Mouse (Mus musculus) CH12.LX (cell line): Measurements from ENCODE around the gene Naip1. TPM values are rescaled to one million over a fixed set of nuclear protein-coding genes. Genes with fewer than 3 reads are reported as not detected.

Experiments used
- DNase-seq: peaks from one replicate; pipeline ENCODE4 v3.0.0-alpha.2; 2013; ENCODE audit errors: extremely low read depth
- H3K27ac ChIP-seq: 2 replicates; pipeline ENCODE4 v1.5.1; 2012; ENCODE audit warnings: low read depth, mild to moderate bottlenecking, control low read depth, moderate library complexity; ENCODE audit not compliant: insufficient read depth
- H3K27me3 ChIP-seq: replicated peaks from 2 replicates; pipeline ENCODE3; 2012; ENCODE audit warnings: inconsistent platforms
- H3K36me3 ChIP-seq, 2 experiments: replicated peaks in 1 of 2; 2 replicates each; pipeline versions ENCODE3 to v1.6.1; 2012; ENCODE audit warnings: inconsistent platforms in 1 of 2, low read length in 1 of 2, mild to moderate bottlenecking in 1 of 2, mixed read lengths in 1 of 2, moderate library complexity in 1 of 2; ENCODE audit not compliant: control insufficient read depth in 1 of 2, insufficient read depth in 1 of 2
- H3K4me1 ChIP-seq, 2 experiments: 2 replicates each; pipeline ENCODE4 v1.6.1; 2012; ENCODE audit warnings: inconsistent platforms in 1 of 2, moderate library complexity in 1 of 2; ENCODE audit not compliant: insufficient read depth in 2 of 2, control insufficient read depth in 1 of 2
- H3K4me2 ChIP-seq: 2 replicates; pipeline ENCODE4 v1.6.1; 2012; ENCODE audit warnings: low read depth, mild to moderate bottlenecking, control low read depth; ENCODE audit not compliant: poor library complexity, insufficient read depth, severe bottlenecking
- H3K4me3 ChIP-seq, 3 experiments: fragments of 150-350 bp in 1 of 3; sonication (generic) in 1 of 3; replicated peaks in 1 of 3; 2 replicates each; pipeline versions ENCODE3 to v1.5.1; 2011 to 2012; ENCODE audit warnings: low read depth in 2 of 3, low read length in 2 of 3, mild to moderate bottlenecking in 2 of 3, moderate library complexity in 2 of 3, control low read depth in 1 of 3, improper control_type of control experiment in 1 of 3, inconsistent platforms in 1 of 3, mixed read lengths in 1 of 3; ENCODE audit not compliant: poor library complexity in 1 of 3
- H3K79me2 ChIP-seq: replicated peaks from 2 replicates; pipeline ENCODE4 v1.6.1; 2012; ENCODE audit warnings: mild to moderate bottlenecking, moderate library complexity; ENCODE audit not compliant: control insufficient read depth, poor library complexity, insufficient read depth, severe bottlenecking; ENCODE audit errors: extremely low read depth
- H3K9ac ChIP-seq: 2 replicates; pipeline ENCODE4 v1.6.1; 2012; ENCODE audit warnings: low read depth, mild to moderate bottlenecking, control low read depth, moderate library complexity; ENCODE audit not compliant: insufficient read depth
- H3K9me3 ChIP-seq: replicated peaks from 2 replicates; pipeline ENCODE3; 2012; ENCODE audit warnings: low read length, inconsistent platforms, mixed read lengths
- CHD1 ChIP-seq: IDR thresholded peaks from 2 replicates; pipeline ENCODE4 v1.6.1; 2012; ENCODE audit warnings: low read depth, low read length, improper control_type of control experiment, inconsistent platforms
- EP300 ChIP-seq: IDR thresholded peaks from 2 replicates; pipeline ENCODE4 v1.6.1; 2011; ENCODE audit warnings: low read length, improper control_type of control experiment
- ETS1 ChIP-seq: conservative IDR thresholded peaks from 2 replicates; pipeline ENCODE4 v1.6.1; 2012; ENCODE audit warnings: low read depth, mild to moderate bottlenecking, inconsistent platforms, low read length, improper control_type of control experiment, moderate library complexity
- IRF4 ChIP-seq: IDR thresholded peaks from 2 replicates; pipeline ENCODE4 v1.6.1; 2014; ENCODE audit warnings: low read depth, mild to moderate bottlenecking, inconsistent platforms, low read length, improper control_type of control experiment
- JUN ChIP-seq: IDR thresholded peaks from 2 replicates; pipeline ENCODE4 v1.6.1; 2011; ENCODE audit warnings: low read depth, mild to moderate bottlenecking, low read length, improper control_type of control experiment, moderate library complexity; ENCODE audit not compliant: insufficient read depth
- MAFK ChIP-seq: IDR thresholded peaks from 2 replicates; pipeline ENCODE4 v1.6.1; 2011; ENCODE audit warnings: low read length, improper control_type of control experiment; ENCODE audit not compliant: insufficient replicate concordance
- MXI1 ChIP-seq: IDR thresholded peaks from 2 replicates; pipeline ENCODE4 v1.6.1; 2011; ENCODE audit warnings: mild to moderate bottlenecking, low read depth, low read length, improper control_type of control experiment
- POLR2A ChIP-seq: IDR thresholded peaks from 2 replicates; pipeline ENCODE4 v1.6.1; 2011; ENCODE audit warnings: low read depth, mild to moderate bottlenecking, improper control_type of control experiment, low read length
- RCOR1 ChIP-seq: conservative IDR thresholded peaks from 2 replicates; pipeline ENCODE4 v1.6.1; 2012; ENCODE audit warnings: low read depth, mild to moderate bottlenecking, inconsistent platforms, low read length, improper control_type of control experiment
- SIN3A ChIP-seq: IDR thresholded peaks from 2 replicates; pipeline ENCODE4 v1.6.1; 2012; ENCODE audit warnings: low read length, improper control_type of control experiment, inconsistent platforms
- SMC3 ChIP-seq: IDR thresholded peaks from 2 replicates; pipeline ENCODE4 v1.6.1; 2011; ENCODE audit warnings: low read depth, low read length, improper control_type of control experiment
- TBP ChIP-seq: conservative IDR thresholded peaks from 2 replicates; pipeline ENCODE4 v1.6.1; 2011; ENCODE audit warnings: low read depth, low read length, improper control_type of control experiment
- TCF12 ChIP-seq: IDR thresholded peaks from 2 replicates; pipeline ENCODE4 v1.6.1; 2014; ENCODE audit warnings: low read depth, mild to moderate bottlenecking, inconsistent platforms, low read length, improper control_type of control experiment
- USF2 ChIP-seq: conservative IDR thresholded peaks from 2 replicates; pipeline ENCODE4 v1.6.1; 2011; ENCODE audit warnings: low read depth, low read length, improper control_type of control experiment
- dilution Hi-C: fragments of 300-500 bp; cut with MboI; formaldehyde crosslinking; loops from 2 replicates; pipeline ENCODE4 v1.14.3; 2020; ENCODE audit warnings: low sequenced_read_pairs; ENCODE audit not compliant: extremely low pct_unique_long_range_greater_than_20kb, extremely low pct_ligation_motif_present
- in situ Hi-C: fragments of 300-500 bp; cut with MboI; formaldehyde crosslinking; loops from 3 replicates; pipeline ENCODE4 v1.14.3; 2019; ENCODE audit warnings: low sequenced_read_pairs, low pct_ligation_motif_present, low pct_unique_long_range_greater_than_20kb, mixed read lengths
- polyA plus RNA-seq: library from polyadenylated mRNA; unstranded; fragments of >175 nt; gene quantifications from 2 replicates; pipeline ENCODE4 v1.2.1, GENCODE M21; 2012; ENCODE audit warnings: low read depth; ENCODE audit not compliant: insufficient read length
- total RNA-seq, 2 experiments: library from RNA; depleted of rRNA; stranded (reverse); fragments of 300-350 nt in 1 of 2; fragments of >200 nt in 1 of 2; gene quantifications; 2 replicates each; pipeline ENCODE4 v1.2.3; 2012 to 2014

Naip1 gene
- total and polyA plus RNA-seq, 3 experiments = 1.1 to 1.8 (median 1.5) TPM

DNA sequence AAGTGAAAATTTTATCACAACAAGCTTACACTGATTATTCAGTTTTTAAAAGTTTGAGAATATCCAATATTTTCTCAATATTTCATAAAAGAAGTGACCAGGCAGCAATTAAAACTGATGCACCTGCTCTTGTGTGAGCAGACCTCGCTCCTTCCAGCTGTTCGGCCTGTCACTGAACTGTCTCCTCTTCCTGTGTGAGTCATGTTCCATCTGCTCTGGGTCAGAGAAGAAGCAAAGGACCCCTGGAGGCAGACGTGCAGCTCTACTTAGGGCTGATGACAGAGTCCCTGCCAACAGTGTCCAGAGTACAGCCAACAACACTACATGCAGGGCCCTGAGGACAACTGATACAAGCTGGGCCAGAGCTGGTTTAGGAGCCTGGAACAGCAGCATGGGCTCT is 12.6 kb downstream of the Naip1 start:
- DNase-seq = peak; percentile 45
- TF ChIP-seq MXI1 = peak; percentile 27; the same call in 1 of the 2 replicates
- peak; percentile 36; the same call in 1 of the 2 replicates for TF ChIP-seq ETS1
- peak; percentile 62 for TF ChIP-seq SIN3A
- no peak for TF ChIP-seq MAFK
- TF ChIP-seq SMC3 = peak; percentile 9; the same call in 1 of the 2 replicates
- no peak for TF ChIP-seq RCOR1
- no peak for TF ChIP-seq IRF4
- peak; percentile 9; the same call in 1 of the 2 replicates for TF ChIP-seq JUN
- TF ChIP-seq USF2 = no peak
- TF ChIP-seq TBP = no peak
- peak; percentile 32; the same call in 1 of the 2 replicates for TF ChIP-seq TCF12
- no peak for TF ChIP-seq POLR2A
- no peak for TF ChIP-seq EP300
- in situ Hi-C loops (no loop called here), dilution Hi-C loops (no loop called here)
- Histone ChIP-seq H3K79me2 (no peaks in the 10 kb centered on the region), H3K27me3 (no peaks in the 10 kb centered on the region), H3K4me2 (no peak overlapping the region), H3K4me1 (peaks cover 7 to 20% of the 10 kb centered on the region in 2 experiments), H3K9ac (no peak overlapping the region), H3K4me3 (no peak overlapping the region), H3K36me3 (no peaks in the 10 kb centered on the region), H3K27ac (peak overlapping the region; percentile 15; the same call in 1 of the 2 replicates), H3K9me3 (no peaks in the 10 kb centered on the region)

- Histone ChIP-seq H3K79me2 (no peaks in the 10 kb centered on the region), H3K9me3 (no peaks in the 10 kb centered on the region), H3K9ac (no peak overlapping the region), H3K4me2 (no peak overlapping the region), H3K4me1 (peaks cover 7 to 20% of the 10 kb centered on the region in 2 experiments), H3K27ac (no peak overlapping the region), H3K36me3 (no peaks in the 10 kb centered on the region), H3K4me3 (no peak overlapping the region), H3K27me3 (no peaks in the 10 kb centered on the region)
- TF ChIP-seq USF2 (no peak), CHD1 (no peak)
- in situ Hi-C loops = no loop called here
- DNase-seq = no peak
- dilution Hi-C loops = no loop called here
Measured at GRCm38 (mm10) chr13:100438701-100439100, 14.0 kb downstream of the Naip1 start.
